Mouse (Mus musculus) spleen, adult 2 months (tissue): Measurements from ENCODE around the gene Kif26a.

Experiments
- CTCF ChIP-seq: fragments of 200-500 bp; IDR thresholded peaks from 2 replicates; pipeline ENCODE4 v1.5.1; 2011; ENCODE audit warnings: mild to moderate bottlenecking, inconsistent platforms; ENCODE audit not compliant: insufficient read depth, insufficient read length, insufficient replicate concordance; ENCODE audit errors: extremely low read depth
- POLR2A ChIP-seq: fragments of 200-500 bp; IDR thresholded peaks from 2 replicates; pipeline ENCODE4 v1.6.1; 2011; ENCODE audit warnings: low read depth, low read length, inconsistent platforms

- no peak for TF ChIP-seq CTCF
- no peak for TF ChIP-seq POLR2A
Measured at GRCm38 (mm10) chr12:112143116-112143832, 2.7 kb upstream of the Kif26a start.
